Mouse (Mus musculus) heart, embryonic 14.5 days (tissue): ENCODE data around the gene Megf6. TPM values are rescaled to one million over a fixed set of nuclear protein-coding genes. Genes with fewer than 3 reads are reported as not detected.

Experiments used
- ATAC-seq: fragments of 200-750 bp; cut with Nextera tagmentation; 2 replicates; pipeline ENCODE4 v1.8.0; 2017; ENCODE audit warnings: low read depth, moderate TSS enrichment; ENCODE audit not compliant: insufficient number of reproducible peaks, insufficient read depth, low FRiP score
- H3K27ac ChIP-seq, 2 experiments: fragments of 200-500 bp in 1 of 2; fragments of 300-500 bp in 1 of 2; sonication (generic) in 1 of 2; replicated peaks in 1 of 2; 2 replicates each; pipeline ENCODE4 v1.5.1; 2012 to 2014; ENCODE audit warnings: low read depth in 2 of 2, low read length in 2 of 2, control low read depth in 1 of 2, mild to moderate bottlenecking in 1 of 2, mixed read lengths in 1 of 2; ENCODE audit not compliant: control insufficient read depth in 1 of 2, insufficient read depth in 1 of 2
- H3K27me3 ChIP-seq: fragments of 300-500 bp; sonication (generic); 2 replicates; pipeline ENCODE4 v1.6.1; 2014; ENCODE audit warnings: mild to moderate bottlenecking, low read length, control low read depth; ENCODE audit not compliant: control insufficient read depth, insufficient read depth
- H3K36me3 ChIP-seq: fragments of 300-500 bp; sonication (generic); 2 replicates; pipeline ENCODE4 v1.6.1; 2014; ENCODE audit warnings: mild to moderate bottlenecking, control low read depth, low read length, mixed read lengths; ENCODE audit not compliant: control insufficient read depth, insufficient read depth
- H3K4me1 ChIP-seq, 2 experiments: fragments of 200-500 bp in 1 of 2; fragments of 300-500 bp in 1 of 2; sonication (generic) in 1 of 2; 2 replicates each; pipeline ENCODE4 v1.6.1; 2012 to 2014; ENCODE audit warnings: low read length in 2 of 2, control low read depth in 1 of 2, mixed read lengths in 1 of 2; ENCODE audit not compliant: control insufficient read depth in 2 of 2, insufficient read depth in 2 of 2
- H3K4me2 ChIP-seq: fragments of 300-500 bp; sonication (generic); 2 replicates; pipeline ENCODE4 v1.6.1; 2014; ENCODE audit warnings: mild to moderate bottlenecking, low read length
- H3K4me3 ChIP-seq, 2 experiments: fragments of 200-500 bp in 1 of 2; fragments of 300-500 bp in 1 of 2; sonication (generic) in 1 of 2; 2 replicates each; pipeline ENCODE4 v1.5.1; 2012 to 2014; ENCODE audit warnings: low read length in 2 of 2, mild to moderate bottlenecking in 2 of 2, control low read depth in 1 of 2, low read depth in 1 of 2, moderate library complexity in 1 of 2; ENCODE audit not compliant: control insufficient read depth in 1 of 2, insufficient read depth in 1 of 2
- H3K9ac ChIP-seq: fragments of 300-500 bp; sonication (generic); 2 replicates; pipeline ENCODE4 v1.6.1; 2014; ENCODE audit warnings: mild to moderate bottlenecking, low read length
- H3K9me3 ChIP-seq: fragments of 300-500 bp; sonication (generic); 2 replicates; pipeline ENCODE4 v1.6.1; 2016; ENCODE audit warnings: low read length, control low read depth; ENCODE audit not compliant: control insufficient read depth
- WGBS: fragments of 180-500 bp; shearing (Covaris S2); extraction: QIAGEN DNeasy Blood & Tissue Kit; methylation state at CpG from one replicate; pipeline ENCODE4 v1.1.7; 2014; 5-methylcytosine and 5-hydroxymethylcytosine counted together
- polyA plus RNA-seq: library from polyadenylated mRNA; unstranded; fragments of >200 nt; fragmentation: Nextera tagmentation; extraction: Ambion mirVana; gene quantifications from 2 replicates; pipeline ENCODE4 v1.2.1, GENCODE M21; 2014

Megf6 gene
- polyA plus RNA-seq, 1 experiment from 2014 or later, result 39.8 TPM

DNA sequence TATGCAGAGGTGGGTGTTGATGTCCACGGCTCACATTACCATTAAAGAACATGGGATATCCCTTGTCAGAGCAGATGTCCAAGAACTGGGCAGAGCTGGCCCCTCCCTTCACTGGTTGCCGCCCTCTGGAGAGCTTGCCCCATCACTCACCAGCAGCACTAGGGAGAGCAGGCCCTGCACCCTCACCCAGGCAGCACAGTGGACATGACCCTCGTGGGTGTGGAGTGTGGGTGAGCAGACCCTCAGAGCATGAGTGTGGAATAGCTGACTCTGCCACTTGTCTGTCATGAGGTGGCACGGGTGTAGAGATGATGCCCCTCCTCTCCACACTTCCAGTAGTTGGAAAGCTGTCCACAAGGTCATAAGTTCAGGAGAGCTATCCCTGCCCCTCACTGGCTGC is 35.7 kb upstream of the Megf6 start:
- ATAC-seq, result no peak

DNA sequence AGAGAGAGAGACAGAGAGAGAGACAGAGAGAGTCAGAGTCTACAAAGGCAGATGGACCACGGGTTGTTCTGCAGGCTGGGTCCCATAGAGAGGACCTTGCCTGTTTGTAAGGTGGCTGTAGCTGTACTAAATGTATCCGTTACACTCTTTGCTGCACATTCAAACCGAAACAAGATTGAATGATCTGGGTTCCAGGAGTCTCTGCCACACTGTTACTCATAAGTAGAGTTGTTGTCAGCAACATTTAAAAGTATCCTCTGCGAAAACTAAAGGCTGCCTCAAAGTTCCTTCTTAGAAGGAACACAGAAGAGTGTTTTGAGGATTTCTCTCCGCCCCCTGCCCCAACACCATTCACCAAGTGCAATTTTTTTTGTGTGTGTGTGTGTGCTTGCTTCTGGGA is 33.4 kb upstream of the Megf6 start:
- 63% methylated on average over 5 of the region's 5 CpGs for WGBS
- peaks cover 78% of the 10 kb centered on the region for H3K27me3 ChIP-seq
- ATAC-seq, result no peak

More for the DNA sequence above, 35.7 kb upstream of the Megf6 start:
- Histone ChIP-seq H3K27ac (no peak overlapping the region), H3K4me2 (no peak overlapping the region), H3K9ac (no peak overlapping the region), H3K36me3 (no peaks in the 10 kb centered on the region), H3K9me3 (no peaks in the 10 kb centered on the region), H3K27me3 (peaks cover 61% of the 10 kb centered on the region), H3K4me3 (no peak overlapping the region), H3K4me1 (peaks cover 0 to 4% of the 10 kb centered on the region in 2 experiments; a peak in 1 of 4 replicates)
- 61% methylated on average over 4 of the region's 4 CpGs for WGBS

DNA sequence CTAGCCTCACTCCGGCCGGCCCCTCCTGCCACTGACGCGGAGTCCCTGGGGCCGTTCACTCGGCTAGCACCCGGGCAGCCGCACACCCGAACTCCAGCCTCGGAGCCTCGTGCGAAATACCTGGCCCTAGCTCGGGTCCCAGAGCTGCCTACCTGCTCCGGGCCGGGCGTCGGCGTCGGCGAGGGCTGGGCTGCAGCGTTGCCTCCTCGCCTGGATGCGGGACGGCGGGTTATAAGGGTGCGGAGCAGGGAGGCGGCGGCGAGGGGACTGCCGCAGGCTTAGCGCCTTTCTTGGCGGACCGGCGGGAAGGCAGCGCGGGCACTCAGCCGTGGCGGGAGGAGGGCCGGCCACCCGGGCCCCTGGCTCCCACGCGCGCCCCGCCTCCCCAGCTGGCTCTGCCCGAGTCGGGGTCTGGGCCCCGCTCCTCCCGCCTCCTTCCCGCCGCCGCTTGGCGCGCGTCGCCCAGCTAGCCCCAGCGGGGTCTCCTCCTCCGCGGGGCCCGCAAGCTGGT is 30.8 kb upstream of the Megf6 start:
- Histone ChIP-seq H3K36me3 (no peaks in the 10 kb centered on the region), H3K9ac (peak overlapping the region; percentile 63), H3K9me3 (no peaks in the 10 kb centered on the region), H3K4me3 (peak overlapping the region; percentile 47 to 91), H3K4me1 (peaks cover 12 to 27% of the 10 kb centered on the region in 2 experiments; a peak in 3 of 4 replicates), H3K4me2 (peak overlapping the region; percentile 87), H3K27ac (no peak overlapping the region), H3K27me3 (peaks cover 71% of the 10 kb centered on the region)
- WGBS, result under 1% methylated on average over 51 of the region's 59 CpGs
- no peak for ATAC-seq

More for the DNA sequence above, 33.4 kb upstream of the Megf6 start:
- Histone ChIP-seq H3K4me1 (peaks cover 8 to 18% of the 10 kb centered on the region in 2 experiments; a peak in 3 of 4 replicates), H3K36me3 (no peaks in the 10 kb centered on the region), H3K4me2 (no peak overlapping the region), H3K27ac (no peak overlapping the region), H3K9me3 (no peaks in the 10 kb centered on the region), H3K4me3 (no peak overlapping the region), H3K9ac (no peak overlapping the region)

DNA sequence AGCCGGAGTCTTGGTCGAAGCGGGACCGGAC is 30.5 kb upstream of the Megf6 start, which contains the start of gene Trp73:
Trp73 (minus strand) TSS at position 27 of the 31 bp plus-strand sequence.
- peak within 1 kb of the TSS; percentile 87 for H3K4me2 ChIP-seq
- H3K4me1 ChIP-seq, result peaks cover 12 to 27% of the 10 kb centered on the region in 2 experiments; a peak in 3 of 4 replicates
- no peak within 1 kb of the TSS for H3K27ac ChIP-seq
- no peaks in the 10 kb centered on the region for H3K9me3 ChIP-seq
- H3K4me3 ChIP-seq, result peak within 1 kb of the TSS; percentile 47 to 91
- H3K27me3 ChIP-seq, result peaks cover 68% of the 10 kb centered on the region
- ATAC-seq, result no peak
- peak within 1 kb of the TSS; percentile 63 for H3K9ac ChIP-seq
- WGBS, result 0% methylated on average over 3 of the region's 4 CpGs
- H3K36me3 ChIP-seq, result no peaks in the 10 kb centered on the region

DNA sequence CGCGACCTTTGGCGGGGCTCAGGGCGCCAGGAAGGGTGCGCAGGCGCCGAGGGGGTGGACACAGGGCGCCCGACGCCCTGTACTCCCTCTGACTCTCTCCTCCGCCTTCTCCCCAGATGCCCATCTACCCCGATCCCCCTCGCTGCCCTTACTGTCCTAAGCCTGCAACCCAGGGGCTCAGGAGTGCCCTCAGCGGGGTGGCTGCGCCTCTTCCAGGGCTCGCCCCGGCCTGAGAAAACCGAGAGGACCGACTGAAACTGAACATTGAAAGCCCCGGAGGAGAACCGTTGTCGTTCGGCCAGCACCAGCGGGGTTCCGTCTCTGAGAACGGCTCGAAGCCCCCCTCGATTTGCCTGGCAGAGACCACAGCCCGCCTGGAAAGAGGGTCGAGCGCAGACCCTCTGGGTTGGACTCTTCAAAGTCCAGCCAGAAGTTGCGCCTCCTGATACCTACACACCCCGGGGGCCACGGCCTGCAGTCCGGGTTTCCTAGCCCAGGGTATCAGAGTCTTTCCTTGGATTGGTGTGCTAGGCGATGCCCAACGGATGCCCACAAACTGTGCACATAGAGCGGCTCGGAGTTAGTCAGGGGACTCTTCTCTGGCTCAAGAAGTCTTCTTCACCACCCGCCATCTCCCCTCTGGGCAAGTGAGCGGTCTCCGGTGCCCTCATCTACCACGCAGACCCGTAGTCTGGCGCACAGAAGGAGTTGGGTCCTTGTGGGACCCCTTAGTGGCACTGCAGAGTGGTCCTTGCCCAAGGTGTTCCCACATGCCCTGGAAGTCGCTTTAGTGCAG is 30.1 kb upstream of the Megf6 start:
- WGBS, result 2% methylated on average over 42 of the region's 46 CpGs
- ATAC-seq, result no peak
- Histone ChIP-seq H3K9me3 (no peaks in the 10 kb centered on the region), H3K9ac (peak overlapping the region; percentile 63), H3K4me2 (peak overlapping the region; percentile 87), H3K4me1 (peaks cover 12 to 27% of the 10 kb centered on the region in 2 experiments; a peak in 3 of 4 replicates), H3K36me3 (no peaks in the 10 kb centered on the region), H3K27ac (no peak overlapping the region), H3K4me3 (peak overlapping the region; percentile 47 to 91), H3K27me3 (peaks cover 64% of the 10 kb centered on the region)

- ATAC-seq, result no peak
- Histone ChIP-seq H3K9me3 (no peaks in the 10 kb centered on the region), H3K9ac (no peak overlapping the region), H3K4me2 (peak overlapping the region; percentile 87), H3K27me3 (peaks cover 55% of the 10 kb centered on the region), H3K4me3 (peak overlapping the region; percentile 15 to 91), H3K27ac (no peak overlapping the region), H3K36me3 (peaks cover 2% of the 10 kb centered on the region; the same call in 1 of the 2 replicates), H3K4me1 (peaks cover 12 to 27% of the 10 kb centered on the region in 2 experiments; a peak in 3 of 4 replicates)
- WGBS, result 2% methylated on average over 42 of the region's 42 CpGs
Observed at GRCm38 (mm10) chr4:154141009-154141867, 29.3 kb upstream of the Megf6 start.

- Histone ChIP-seq H3K36me3 (peaks cover 14% of the 10 kb centered on the region), H3K4me2 (peak within 1 kb of the TSS; percentile 94), H3K27ac (peak within 1 kb of the TSS; percentile 71 to 81), H3K4me1 (peaks cover 12 to 27% of the 10 kb centered on the region in 2 experiments; a peak in 3 of 4 replicates), H3K4me3 (peak within 1 kb of the TSS; percentile 91 to 98), H3K9ac (peak within 1 kb of the TSS; percentile 88), H3K9me3 (no peaks in the 10 kb centered on the region), H3K27me3 (peaks cover 46% of the 10 kb centered on the region)
- ATAC-seq, result peak; percentile 84
- WGBS, result 2% methylated on average over 49 of the region's 49 CpGs
Observed at GRCm38 (mm10) chr4:154142211-154143040, 28.1 kb upstream of the Megf6 start, which contains the start of gene Wrap73. Wrap73 (plus strand) TSS chr4:154142372.
